Mouse (Mus musculus) testis, adult 2 months (tissue): ENCODE results near the gene Gm42742.

Experiments used
- CTCF ChIP-seq: fragments of 200-500 bp; IDR thresholded peaks from 2 replicates; pipeline ENCODE4 v1.5.1; 2012; ENCODE audit warnings: low read depth, mild to moderate bottlenecking, inconsistent platforms, low read length, moderate library complexity; ENCODE audit not compliant: control insufficient read depth, insufficient read depth, insufficient replicate concordance
- POLR2A ChIP-seq: fragments of 200-500 bp; IDR thresholded peaks from 2 replicates; pipeline ENCODE4 v1.6.1; 2012; ENCODE audit warnings: low read depth, mild to moderate bottlenecking, inconsistent platforms, low read length, moderate library complexity; ENCODE audit not compliant: control insufficient read depth

DNA sequence TGATC lies 4.6 kb downstream of the Gm42742 start, which contains the start of gene Pagr1b:
- TF ChIP-seq CTCF, result no peak
- TF ChIP-seq POLR2A, result no peak
